Mouse (Mus musculus) thymus, postnatal 4 days (tissue): ENCODE measurements at regions not wholly inside any gene's neighbourhood (a gene's known extent, or its start where the extent isn't known, plus 50 kb on each side); places are given as distances from the start of the nearest gene placed in this dataset.

Source experiments
- DNase-seq: peaks from one replicate; pipeline ENCODE4 v3.0.0; 2021

GRCm38 (mm10) chr5:141138771-141139360 lies 102.4 kb upstream of the Sdk1 start:
- no peak for DNase-seq

- no peak for DNase-seq
These were observed 101.9 kb upstream of the Sdk1 start for GRCm38 (mm10) chr5:141139361-141139912.

- no peak for DNase-seq
These were observed 80.9 kb upstream of the Sdk1 start for GRCm38 (mm10) chr5:141160391-141160790.

GRCm38 (mm10) chr5:141160956-141161355 lies 80.3 kb upstream of the Sdk1 start:
- no peak for DNase-seq

- no peak for DNase-seq
These were observed 58.8 kb upstream of the Sdk1 start for GRCm38 (mm10) chr5:141182442-141182841.

GRCm38 (mm10) chr5:141189033-141189432 lies 52.3 kb upstream of the Sdk1 start:
- no peak for DNase-seq
